Mouse (Mus musculus): ENCODE measurements around the gene Nsdhl.

Gene Nsdhl

DNA sequence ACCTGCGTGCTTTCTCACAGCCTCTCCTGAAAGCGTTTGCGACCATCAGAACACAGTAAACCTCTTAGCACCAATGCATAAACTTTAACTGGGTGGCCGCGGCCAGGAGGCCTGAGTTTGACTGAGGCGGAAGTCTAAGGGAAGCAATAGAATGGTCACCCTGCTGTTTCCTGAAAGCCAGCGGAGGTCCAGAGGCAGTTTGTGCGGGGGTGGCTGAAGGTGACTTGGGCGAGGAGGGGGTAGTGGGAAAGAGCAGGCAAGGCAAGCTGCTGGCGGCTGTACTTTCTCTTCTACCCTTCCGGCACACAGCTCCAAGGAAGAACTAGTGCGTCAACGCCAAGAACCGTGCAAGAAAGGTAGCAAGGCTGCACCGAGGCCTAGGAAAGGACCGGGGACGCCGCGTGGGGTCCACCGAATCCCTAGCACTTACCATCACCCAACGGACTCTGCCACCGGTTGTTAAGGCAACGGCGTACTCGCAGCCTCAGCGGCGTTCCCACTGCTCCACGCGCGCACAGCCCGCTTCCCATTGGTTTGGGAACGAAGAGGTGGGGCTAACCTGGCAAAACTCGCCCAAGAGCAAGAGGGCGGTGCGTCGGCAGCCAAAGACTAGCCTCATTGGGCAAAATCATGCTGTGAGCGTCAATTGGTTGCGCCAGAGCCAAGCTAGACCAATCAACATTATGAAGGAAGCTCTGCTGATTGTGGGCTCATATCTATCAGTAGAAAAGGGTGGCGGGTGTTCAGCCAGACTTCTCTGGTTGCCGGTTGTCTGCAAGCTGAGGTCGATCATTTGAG, at the start of gene Nsdhl, which contains the start of gene Cetn2:
Gene Nsdhl, plus strand, starts transcription at position 674 of the 798 bp plus-strand sequence.
Gene Cetn2, minus strand, starts transcription at position 528 of the 798 bp plus-strand sequence.
- peak; percentile 98 for DNase-seq (ENCODE audit: extremely low read depth, low read depth)

- DNase-seq (ENCODE audit: extremely low read depth, low read depth): no peak
These were observed 22.8 kb upstream of the Nsdhl start for GRCm38 (mm10) chrX:72895388-72896054.

GRCm38 (mm10) chrX:72896055-72896437, 22.3 kb upstream of the Nsdhl start:
- no peak for DNase-seq (ENCODE audit: extremely low read depth, low read depth)

DNA sequence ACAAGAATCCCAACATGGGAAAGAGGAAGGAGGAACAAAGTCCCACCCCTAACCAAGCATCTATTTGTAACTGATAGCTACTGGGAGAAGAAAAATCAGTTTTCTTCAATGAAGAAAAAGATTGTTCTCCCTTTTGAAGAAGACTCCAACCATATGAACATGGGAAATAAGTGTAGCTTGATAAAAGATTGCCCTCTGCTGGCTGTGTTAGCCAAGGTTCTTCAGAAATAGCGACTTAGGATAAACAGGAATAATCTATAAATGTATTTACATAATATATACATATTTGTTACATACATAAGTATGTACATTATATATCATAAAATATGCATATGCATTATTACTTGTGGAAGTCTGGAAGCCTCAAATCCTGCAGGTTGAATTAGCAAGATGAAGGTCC, 15.8 kb upstream of the Nsdhl start:
- no peak for DNase-seq (ENCODE audit: extremely low read depth, low read depth)

DNA sequence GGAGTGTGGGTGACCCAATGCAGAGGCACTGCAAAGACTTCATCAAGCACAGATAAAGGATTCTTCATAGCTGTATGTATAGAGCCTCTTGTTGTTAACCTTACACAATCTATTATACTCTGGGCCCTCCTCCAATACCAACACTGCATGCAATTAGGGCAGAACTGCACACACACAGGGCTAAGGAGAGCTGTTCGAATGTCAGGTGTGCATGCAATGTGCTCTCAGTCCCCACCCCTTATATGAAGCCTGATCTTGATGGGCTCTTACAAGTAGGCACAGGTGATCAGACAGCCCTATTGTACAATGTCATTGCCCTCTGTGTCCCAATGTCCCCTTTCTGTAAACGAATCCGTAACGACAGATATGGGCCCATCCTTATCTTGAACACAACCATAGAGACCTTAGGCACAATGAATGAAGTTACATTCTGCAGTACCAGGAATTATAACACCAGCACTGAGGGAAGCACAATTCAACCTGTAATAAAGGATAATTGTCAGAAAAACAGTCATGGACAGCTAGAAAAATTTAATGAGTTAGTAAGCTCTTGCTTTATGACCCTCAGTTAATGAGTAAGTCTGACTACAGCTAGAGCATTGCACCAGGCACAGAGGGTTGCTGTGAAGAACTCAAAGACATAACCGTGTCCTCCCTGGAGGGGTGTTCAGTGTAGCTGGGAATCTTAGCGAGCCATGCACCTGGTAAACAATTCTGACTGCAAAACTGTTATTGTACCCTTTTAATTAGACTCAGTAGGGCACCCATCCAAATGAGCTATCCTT, 10.5 kb upstream of the Nsdhl start:
- no peak for DNase-seq (ENCODE audit: extremely low read depth, low read depth)

- DNase-seq (ENCODE audit: extremely low read depth, low read depth): no peak
These were observed 10.0 kb upstream of the Nsdhl start for GRCm38 (mm10) chrX:72908404-72908741.

DNA sequence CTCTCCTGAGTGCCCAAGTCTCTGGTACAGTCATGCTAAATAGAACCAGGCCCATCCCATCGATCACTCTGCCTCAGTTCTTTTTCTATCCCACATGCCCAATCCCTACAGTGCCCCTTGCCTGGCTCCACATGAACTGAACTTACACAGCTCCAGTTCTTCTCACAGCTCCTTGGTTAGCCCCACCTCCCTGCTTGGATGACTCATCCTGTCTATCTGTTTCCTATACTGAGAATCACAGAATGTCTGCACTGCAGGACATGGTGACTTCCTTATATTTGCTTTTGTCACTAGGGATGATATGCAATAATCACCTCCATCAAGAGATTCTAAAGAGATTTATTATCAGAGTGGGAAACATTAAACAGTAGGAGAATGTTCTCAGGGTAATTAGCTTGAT, 6.7 kb upstream of the Nsdhl start:
- peak; percentile 66 for DNase-seq (ENCODE audit: extremely low read depth, low read depth)

- no peak for DNase-seq (ENCODE audit: extremely low read depth, low read depth)
These were observed 314 bp downstream of the Nsdhl start for GRCm38 (mm10) chrX:72918682-72919059.

DNA sequence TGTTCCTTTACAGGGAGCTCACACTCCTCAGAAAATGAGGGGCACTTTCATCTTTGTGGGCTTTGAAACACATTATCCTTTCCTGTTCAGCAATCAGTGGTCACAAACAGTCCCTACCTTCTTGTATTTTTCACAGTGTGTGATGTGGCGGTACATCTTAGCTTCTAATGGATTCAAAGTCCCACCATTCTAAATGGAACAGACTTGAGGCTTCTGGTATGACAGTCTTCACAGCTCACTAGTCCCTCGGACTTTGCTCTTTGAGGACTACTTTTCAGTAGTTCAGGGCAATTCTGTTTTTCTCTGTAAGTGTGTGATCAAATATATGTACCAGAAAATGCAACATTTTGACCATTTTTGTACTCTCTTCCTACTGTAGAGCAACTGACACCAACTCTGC, 3.0 kb downstream of the Nsdhl start:
- no peak for DNase-seq (ENCODE audit: extremely low read depth, low read depth)

DNA sequence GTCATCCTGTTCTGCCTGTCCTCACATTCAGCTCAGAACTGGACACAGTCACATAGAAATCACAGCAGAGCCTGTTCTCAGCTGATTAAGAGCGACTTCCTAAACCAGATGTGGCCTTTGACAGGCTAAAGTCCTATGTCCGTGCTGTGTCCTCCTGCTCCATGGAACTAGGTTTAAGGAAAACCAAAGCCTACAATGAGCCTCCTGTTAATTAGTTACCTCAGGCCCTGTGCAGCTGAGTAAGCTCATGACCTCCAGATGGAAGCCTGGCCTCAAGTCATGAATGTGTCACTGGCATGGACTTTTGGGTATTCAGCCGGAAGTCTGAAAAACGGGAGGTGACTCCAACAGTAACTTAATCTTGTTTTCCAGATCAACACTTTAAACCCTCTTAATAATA, 35.1 kb downstream of the Nsdhl start:
- no peak for DNase-seq (ENCODE audit: extremely low read depth, low read depth)

- no peak for DNase-seq (ENCODE audit: extremely low read depth, low read depth)
These were observed 38.1 kb downstream of the Nsdhl start for GRCm38 (mm10) chrX:72956486-72956885.

DNA sequence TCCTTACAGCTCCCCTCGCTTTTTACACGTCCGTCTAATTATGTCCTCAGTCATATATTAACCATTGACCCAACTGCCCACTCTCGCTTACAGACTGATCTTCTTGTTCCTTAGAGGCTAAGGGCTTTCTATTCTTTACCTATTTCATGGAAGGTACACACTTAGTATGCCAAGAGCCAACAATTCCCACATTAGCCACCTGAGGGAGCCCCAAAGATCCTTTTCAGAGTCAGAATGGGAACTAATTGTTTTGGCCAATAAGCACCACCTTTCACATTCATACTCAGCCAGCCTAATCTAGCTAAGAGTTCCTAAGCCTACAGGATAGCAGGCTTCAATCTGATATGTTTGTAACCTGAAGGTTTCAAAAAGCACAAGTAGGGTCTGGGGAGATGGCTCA, 42.1 kb downstream of the Nsdhl start:
- no peak for DNase-seq (ENCODE audit: extremely low read depth, low read depth)

DNA sequence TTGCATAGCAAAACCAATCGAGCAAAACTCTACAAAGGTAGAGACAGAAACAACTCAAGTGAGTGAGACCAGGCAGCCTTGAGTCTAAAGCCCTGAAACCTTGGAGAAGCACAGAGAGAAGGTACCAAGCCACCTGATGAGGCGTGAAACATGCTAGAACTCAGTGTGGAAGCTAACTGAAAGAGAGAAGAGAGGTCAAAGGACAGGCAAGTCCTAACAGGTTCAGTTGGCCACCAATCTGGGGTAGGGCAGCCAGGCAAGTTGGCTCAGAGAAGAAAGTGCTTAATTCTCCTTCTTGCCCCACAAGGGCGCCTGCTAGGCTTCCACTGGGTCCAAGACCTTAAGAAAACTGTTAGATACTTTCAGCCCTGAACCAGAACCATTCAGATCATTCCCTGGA, 43.2 kb downstream of the Nsdhl start:
- DNase-seq (ENCODE audit: extremely low read depth, low read depth): no peak

DNA sequence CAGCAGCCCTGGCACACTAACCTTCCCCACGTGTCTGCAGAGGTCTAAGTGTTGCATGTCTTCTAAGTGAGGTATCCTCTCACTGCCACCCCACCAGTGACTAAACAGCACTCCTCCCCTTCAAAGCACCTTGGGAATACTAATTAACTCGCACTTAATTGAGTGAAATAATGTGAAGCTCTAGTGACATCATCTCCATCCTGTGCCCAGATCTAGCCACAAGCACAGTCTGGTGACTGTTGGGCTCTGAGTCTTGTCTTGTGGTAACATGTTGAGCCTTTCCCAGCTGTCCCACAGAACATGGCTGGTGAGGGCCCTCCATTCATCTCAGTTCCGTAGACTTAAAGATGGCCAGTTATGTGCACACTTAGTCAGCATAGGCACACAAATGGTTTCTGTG, 44.4 kb downstream of the Nsdhl start:
- DNase-seq (ENCODE audit: extremely low read depth, low read depth): no peak

GRCm38 (mm10) chrX:72982831-72983230, 64.5 kb downstream of the Nsdhl start:
- no peak for DNase-seq (ENCODE audit: extremely low read depth, low read depth)

DNA sequence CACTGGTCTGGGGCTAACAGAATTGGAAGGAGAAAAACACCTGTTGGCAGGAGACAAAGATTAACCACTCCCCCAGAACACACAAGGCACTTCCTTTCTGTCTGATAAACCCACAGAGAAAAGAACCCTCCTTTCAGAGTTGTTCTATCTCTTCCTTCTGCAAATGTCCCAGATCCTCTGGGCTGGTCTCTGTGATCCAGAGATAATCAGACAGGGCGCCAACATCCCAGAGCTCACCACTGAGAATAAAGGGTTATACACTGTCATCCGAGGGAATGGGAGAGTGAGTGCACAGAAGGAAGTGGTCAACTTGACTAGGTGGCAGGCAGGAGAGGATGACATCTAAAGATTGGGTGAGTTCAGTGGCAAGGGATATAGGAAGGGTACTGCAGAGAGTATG, 67.2 kb downstream of the Nsdhl start:
- DNase-seq (ENCODE audit: extremely low read depth, low read depth): peak; percentile 79

DNA sequence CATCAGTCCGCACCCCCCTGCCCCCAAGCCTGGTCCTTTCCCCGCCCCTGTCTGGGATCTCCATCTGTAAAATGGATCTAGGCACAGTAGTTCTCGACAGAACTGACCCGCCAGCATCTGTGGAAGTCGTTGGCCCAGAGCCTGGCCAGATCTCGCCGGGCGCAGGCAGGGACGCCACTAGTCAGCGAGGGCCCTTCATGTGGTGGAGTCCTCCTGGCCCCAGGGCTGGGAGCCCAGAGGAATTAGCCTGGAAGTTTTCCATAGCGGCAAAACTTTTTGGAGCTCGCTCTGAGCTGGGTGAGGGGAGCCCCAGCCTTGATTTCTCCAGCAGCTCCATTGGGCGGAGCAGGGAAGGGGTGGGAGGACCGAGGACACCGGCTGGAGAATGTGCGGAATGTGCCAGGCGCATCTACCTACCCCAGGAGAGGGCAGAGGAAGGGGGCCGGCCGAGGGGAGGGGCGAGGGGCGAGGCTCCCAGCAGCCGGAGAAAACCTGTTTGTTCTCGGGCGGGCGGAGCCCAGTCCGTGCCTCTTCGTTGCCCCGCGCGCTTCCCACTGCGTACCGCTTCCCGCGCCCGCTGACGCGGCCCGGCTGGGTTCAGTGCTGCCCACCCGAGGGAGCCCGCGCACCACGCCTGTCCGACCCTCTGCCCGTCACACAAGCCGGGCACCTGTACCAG, 68.6 kb downstream of the Nsdhl start, which contains the start of gene Zfp185:
Gene Zfp185, plus strand, starts transcription at position 499 of the 679 bp plus-strand sequence.
- DNase-seq (ENCODE audit: extremely low read depth, low read depth): no peak

- DNase-seq (ENCODE audit: extremely low read depth, low read depth): no peak
These were observed 69.2 kb downstream of the Nsdhl start for GRCm38 (mm10) chrX:72987520-72987905.

GRCm38 (mm10) chrX:72988431-72988830, 70.1 kb downstream of the Nsdhl start:
- no peak for DNase-seq (ENCODE audit: extremely low read depth, low read depth)

GRCm38 (mm10) chrX:72990581-72990980, 72.2 kb downstream of the Nsdhl start:
- DNase-seq (ENCODE audit: extremely low read depth, low read depth): no peak

DNA sequence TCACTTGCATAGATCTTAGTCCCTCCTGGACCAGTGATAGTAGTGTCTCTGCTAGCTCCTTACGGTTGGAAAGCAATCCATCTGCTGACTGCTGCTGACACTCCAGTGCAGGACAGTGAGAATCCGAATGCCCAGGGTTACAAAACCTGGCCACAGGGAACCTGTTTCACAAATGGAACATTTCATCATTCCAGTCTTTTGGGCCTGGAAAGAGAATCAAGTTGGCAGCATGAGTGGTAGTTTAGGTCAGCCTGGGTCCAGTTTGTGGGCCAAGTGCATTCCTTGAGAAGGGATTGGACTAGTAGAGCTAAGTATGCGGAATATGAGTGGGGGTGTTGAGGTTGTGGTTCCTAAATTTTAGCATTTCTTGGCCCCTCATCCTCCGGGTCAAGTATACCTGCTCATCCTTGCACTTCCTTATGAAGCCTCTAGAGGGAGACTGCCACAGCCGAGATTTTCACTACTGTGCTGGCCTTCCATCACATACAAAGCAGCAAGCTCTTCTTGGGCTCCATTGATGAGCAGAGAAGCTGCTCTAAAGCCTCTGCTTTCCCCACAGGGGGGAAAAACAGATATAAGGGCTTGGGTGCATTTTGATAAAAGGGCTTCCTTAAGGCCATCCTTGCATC, 74.0 kb downstream of the Nsdhl start:
- DNase-seq (ENCODE audit: extremely low read depth, low read depth): no peak
